12 mouse cellular contexts compared by ENCODE assay signal in the genomic region with DNA sequence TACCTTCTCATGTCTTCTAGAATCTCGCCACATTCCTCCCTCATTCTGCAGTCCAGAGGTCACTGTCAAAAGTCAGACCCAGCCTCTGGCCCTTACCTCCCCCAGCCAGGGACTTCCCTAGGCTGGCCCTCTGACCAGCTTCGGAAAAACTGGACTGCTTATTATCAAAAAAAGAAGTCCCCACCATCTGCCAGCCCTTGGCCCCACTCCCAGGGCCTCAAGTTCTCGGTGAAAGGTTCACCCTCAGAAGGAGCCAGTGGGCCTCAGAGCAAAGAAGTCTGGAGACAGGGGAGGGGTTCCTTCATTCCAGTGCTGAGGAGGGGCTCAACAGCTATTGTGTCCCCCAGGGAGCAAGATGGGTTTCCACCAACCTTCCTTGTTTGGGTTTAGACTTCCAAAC. TPM values are rescaled to one million over a fixed set of nuclear protein-coding genes. Genes with fewer than 3 reads are reported as not detected.
DNase-seq lines count a peak whose midpoint lies in the region; ATAC-seq and TF ChIP-seq lines count a peak whose summit lies in the region.
"Had no signal": no experiment of that assay in that cellular context is flagged by ENCODE, and none has a peak within 500 bp of the region (broad histone marks: within the 10 kb centered on the region; RNA-seq: fewer than 3 reads in every experiment).

No protein-coding gene starts in this region.

- TF ChIP-seq RAD21 in CH12.LX (IDR thresholded peaks at IDR 0.05; ENCODE audit: low read depth, low read length): no peak

- no peak for ATAC-seq in intestine, embryonic 14.5 days (replicated peaks; ENCODE audit: low FRiP score, low TSS enrichment, low read depth)
- no peak for ATAC-seq in midbrain, embryonic 16.5 days

- dilution Hi-C loops in CH12.LX (cut with MboI; ENCODE audit: extremely low pct_ligation_motif_present, extremely low pct_unique_long_range_greater_than_20kb, low sequenced_read_pairs): no loop called here

- no peak for TF ChIP-seq POLR2A in kidney, adult 2 months (IDR thresholded peaks at IDR 0.05; ENCODE audit: low read depth, low read length)
- no peak for TF ChIP-seq POLR2A in CH12.LX (IDR thresholded peaks at IDR 0.05; ENCODE audit: low read depth, low read length)

- peaks cover 56% of the 10 kb centered on the region for H3K79me2 ChIP-seq in CH12.LX (replicated peaks; ENCODE audit: control insufficient read depth, extremely low read depth, insufficient read depth, poor library complexity, severe bottlenecking)

- H3K27ac ChIP-seq in kidney, adult 2 months (ENCODE audit: insufficient read depth, low read depth, low read length): no peak overlapping the region
- peak overlapping the region; percentile 75 for H3K27ac ChIP-seq in CH12.LX (ENCODE audit: insufficient read depth, low read depth)
- H3K27ac ChIP-seq in intestine, embryonic 14.5 days (ENCODE audit: low read depth): peak overlapping the region; percentile 64; the same call in 1 of the 2 replicates
- H3K27ac ChIP-seq in midbrain, embryonic 16.5 days (ENCODE audit: low read length): no peak overlapping the region

- H3K36me3 ChIP-seq in kidney, adult 2 months (ENCODE audit: control insufficient read depth, insufficient read depth, low read length): no peaks in the 10 kb centered on the region
- peaks cover 3 to 20% of the 10 kb centered on the region in 2 experiments for H3K36me3 ChIP-seq in CH12.LX (replicated peaks in 1 of 2; ENCODE audit: control insufficient read depth in 1 of 2, insufficient read depth in 1 of 2, low read length in 1 of 2)
- H3K36me3 ChIP-seq in intestine, embryonic 14.5 days (ENCODE audit: control insufficient read depth, insufficient read depth, low read length): no peaks in the 10 kb centered on the region
- no peaks in the 10 kb centered on the region for H3K36me3 ChIP-seq in midbrain, embryonic 16.5 days (ENCODE audit: control insufficient read depth, insufficient read depth, low read length)

- 41% methylated on average over 3 of the region's 3 CpGs for whole genome bisulfite sequencing in kidney, adult 2 months
- WGBS in intestine, embryonic 14.5 days: 39% methylated on average over 3 of the region's 3 CpGs
- WGBS in midbrain, embryonic 16.5 days: 78% methylated on average over 3 of the region's 3 CpGs

- H3K4me2 ChIP-seq in CH12.LX (ENCODE audit: insufficient read depth, low read depth, poor library complexity, severe bottlenecking): peak overlapping the region; percentile 96
- H3K4me2 ChIP-seq in intestine, embryonic 14.5 days (ENCODE audit: low read length): peak overlapping the region; percentile 39
- H3K4me2 ChIP-seq in midbrain, embryonic 16.5 days (ENCODE audit: low read length): no peak overlapping the region
- H3K4me2 ChIP-seq: midbrain, embryonic 11.5 days had no signal

- peaks cover 5% of the 10 kb centered on the region for H3K9me3 ChIP-seq in CH12.LX (replicated peaks; ENCODE audit: low read length)
- H3K9me3 ChIP-seq in intestine, embryonic 14.5 days (ENCODE audit: control insufficient read depth, low read length): no peaks in the 10 kb centered on the region
- H3K9me3 ChIP-seq in midbrain, embryonic 16.5 days (replicated peaks; ENCODE audit: control insufficient read depth, low read length, poor library complexity, severe bottlenecking): no peaks in the 10 kb centered on the region

- TF ChIP-seq EP300 in CH12.LX (IDR thresholded peaks at IDR 0.05; ENCODE audit: low read length): no peak

- peaks cover 10% of the 10 kb centered on the region for H3K4me1 ChIP-seq in kidney, adult 2 months (ENCODE audit: control insufficient read depth, insufficient read depth, low read length)
- H3K4me1 ChIP-seq in CH12.LX (ENCODE audit: control insufficient read depth in 1 of 2, insufficient read depth in 2 of 2): peaks cover 31 to 68% of the 10 kb centered on the region in 2 experiments
- H3K4me1 ChIP-seq in intestine, embryonic 14.5 days (replicated peaks; ENCODE audit: control insufficient read depth, insufficient read depth, low read length): peaks cover 20% of the 10 kb centered on the region
- H3K4me1 ChIP-seq in midbrain, embryonic 16.5 days (ENCODE audit: control insufficient read depth, insufficient read depth, low read length): no peaks in the 10 kb centered on the region

- TF ChIP-seq CTCF in kidney, adult 2 months (conservative IDR thresholded peaks at IDR 0.05; ENCODE audit: insufficient read depth, insufficient read length, low read depth, low read length): no peak
- TF ChIP-seq CTCF in CH12.LX (conservative IDR thresholded peaks at IDR 0.05 in 1 of 2, IDR thresholded peaks at IDR 0.05 in 1 of 2; ENCODE audit: low read depth in 2 of 2, low read length in 2 of 2): no peak

- H3K27me3 ChIP-seq in kidney, adult 2 months (replicated peaks; ENCODE audit: control insufficient read depth, insufficient read depth, low read length): no peaks in the 10 kb centered on the region
- H3K27me3 ChIP-seq in CH12.LX (replicated peaks): no peaks in the 10 kb centered on the region
- no peaks in the 10 kb centered on the region for H3K27me3 ChIP-seq in intestine, embryonic 14.5 days (replicated peaks; ENCODE audit: control insufficient read depth, insufficient read depth, low read length)
- H3K27me3 ChIP-seq in midbrain, embryonic 16.5 days (ENCODE audit: control insufficient read depth, insufficient read depth, low read depth, low read length): no peaks in the 10 kb centered on the region

- no peak overlapping the region for H3K4me3 ChIP-seq in kidney, adult 2 months (ENCODE audit: insufficient read depth, low read depth, low read length)
- H3K4me3 ChIP-seq in CH12.LX (replicated peaks in 1 of 3; ENCODE audit: low read depth in 2 of 3, low read length in 2 of 3, poor library complexity in 1 of 3): peak overlapping the region; percentile 63 to 90 (median 73)
- no peak overlapping the region for H3K4me3 ChIP-seq in intestine, embryonic 14.5 days (ENCODE audit: low read depth, low read length)
- no peak overlapping the region for H3K4me3 ChIP-seq in midbrain, embryonic 16.5 days (ENCODE audit: low read depth, low read length)

- in situ Hi-C loops in CH12.LX (cut with MboI; ENCODE audit: low pct_ligation_motif_present, low pct_unique_long_range_greater_than_20kb, low sequenced_read_pairs): no loop called here

- DNase-seq in adrenal gland, postnatal 14 days: peak; percentile 68
- DNase-seq in adrenal gland, adult (ENCODE audit: inconsistent age in 2 of 2, low spot score in 1 of 2): no peak
- peak; percentile 38 for DNase-seq in kidney, adult 2 months
- DNase-seq in kidney, postnatal 25 days: no peak
- no peak for DNase-seq in CH12.LX (ENCODE audit: extremely low read depth)
- DNase-seq in intestine, embryonic 14.5 days (ENCODE audit: low spot score): no peak
- DNase-seq in left cerebral cortex, adult 8-10 months (ENCODE audit: low spot score in 2 of 2): no peak
- DNase-seq: B cell, adult 2 months; cerebellum, adult 11-12 months; liver had no signal

- H3K9ac ChIP-seq in CH12.LX (ENCODE audit: insufficient read depth, low read depth): peak overlapping the region; percentile 91
- no peak overlapping the region for H3K9ac ChIP-seq in intestine, embryonic 14.5 days (ENCODE audit: low read length)
- H3K9ac ChIP-seq in midbrain, embryonic 16.5 days (ENCODE audit: low read depth, low read length): no peak overlapping the region

TF ChIP-seq in CH12.LX, 34 proteins besides CTCF, POLR2A, EP300 and RAD21:
- TF ChIP-seq RCOR1 (conservative IDR thresholded peaks at IDR 0.05; ENCODE audit: low read depth, low read length) (no peak), IRF4 (IDR thresholded peaks at IDR 0.05; ENCODE audit: low read depth, low read length) (0 out of 2 replicates have a peak, but pooled peaks have one; percentile 7), MYC (IDR thresholded peaks at IDR 0.05; ENCODE audit: low read depth, low read length) (0 out of 2 replicates have a peak, but pooled peaks have one; percentile 1), ELF1 (IDR thresholded peaks at IDR 0.05; ENCODE audit: low read depth, low read length) (0 out of 2 replicates have a peak, but pooled peaks have one; percentile 6), UBTF (IDR thresholded peaks at IDR 0.05; ENCODE audit: low read depth, low read length) (0 out of 2 replicates have a peak, but pooled peaks have one; percentile 13)

RNA-seq across cellular contexts. Expression of a gene that starts 0.8 kb away (rescaled TPM):
- 53.8 and 74.2 TPM in 2 replicates for total RNA-seq in adrenal gland, postnatal 14 days (2021)
- polyA plus RNA-seq in kidney, adult 2 months (2012; rRNA removed): 19.1 and 20.6 TPM in 2 replicates
- total RNA-seq in CH12.LX (2012; rRNA removed) (67.8 and 76.2 TPM in 2 replicates), CH12.LX (2014; rRNA removed) (34.9 and 36.1 TPM in 2 replicates)
- 134 and 137 TPM in 2 replicates for polyA plus RNA-seq in CH12.LX (2012; ENCODE audit: insufficient read length, low read depth)
- polyA plus RNA-seq in intestine, embryonic 14.5 days (2014; fragmentation: Nextera tagmentation; extraction: Ambion mirVana): 20.5 and 20.9 TPM in 2 replicates
- 16.4 and 17.4 TPM in 2 replicates for polyA plus RNA-seq in midbrain, embryonic 16.5 days (2015; fragmentation: Nextera tagmentation; extraction: Ambion mirVana)
- total RNA-seq in left cerebral cortex, adult 8-10 months (2022): 10 to 100 TPM; 33.0 to 36.3 (median 34.9) TPM

RNA-seq across cellular contexts. Expression of a gene that starts 59.7 kb away (rescaled TPM):
- 308 and 532 TPM in 2 replicates for total RNA-seq in adrenal gland, postnatal 14 days (2021)
- 28,844 and 31,623 TPM in 2 replicates for polyA plus RNA-seq in kidney, adult 2 months (2012; rRNA removed)
- total RNA-seq in CH12.LX (2012; rRNA removed) (0.25 TPM in 1 of 2 replicates, not detected in the other), CH12.LX (2014; rRNA removed) (not detected in 2 replicates)
- polyA plus RNA-seq in CH12.LX (2012; ENCODE audit: insufficient read length, low read depth): 0.63 and 0.90 TPM in 2 replicates
- polyA plus RNA-seq in intestine, embryonic 14.5 days (2014; fragmentation: Nextera tagmentation; extraction: Ambion mirVana): 263 and 321 TPM in 2 replicates
- polyA plus RNA-seq in midbrain, embryonic 16.5 days (2015; fragmentation: Nextera tagmentation; extraction: Ambion mirVana): 29.4 and 40.5 TPM in 2 replicates
- 10 to 100 TPM in 2 of 4 experiments, 1 to 10 TPM in 2; 7.5 to 12.5 (median 10.4) TPM for total RNA-seq in left cerebral cortex, adult 8-10 months (2022)

Comparison
In these comparisons a context has a peak if more than half of its experiments do, and no peak if none do; other contexts are left out.
1. DNase-seq: peak in adrenal gland, postnatal 14 days (single experiment) and kidney, adult 2 months (single experiment); none in adrenal gland, adult (0 of 2), kidney, postnatal 25 days (0 of 2), CH12.LX (single experiment), intestine, embryonic 14.5 days (single experiment) and left cerebral cortex, adult 8-10 months (0 of 2).
2. H3K27ac ChIP-seq: peak in CH12.LX (single experiment) and intestine, embryonic 14.5 days (single experiment); none in kidney, adult 2 months (single experiment) and midbrain, embryonic 16.5 days (single experiment).
3. H3K4me3 ChIP-seq: peak in CH12.LX (3 of 3); none in kidney, adult 2 months (single experiment), intestine, embryonic 14.5 days (single experiment) and midbrain, embryonic 16.5 days (single experiment).
4. RNA of a gene that starts 59.7 kb away (polyA plus RNA-seq): 28,844 to 31,623 TPM in kidney, adult 2 months; 263 to 321 TPM in intestine, embryonic 14.5 days, 29.4 to 40.5 TPM in midbrain, embryonic 16.5 days and 0.63 to 0.90 TPM in CH12.LX; every median in the first group is over 10 times any median in the second.